Mouse (Mus musculus) intestine, embryonic 15.5 days (tissue): Measurements from ENCODE around the gene Bst2. TPM values are rescaled to one million over a fixed set of nuclear protein-coding genes. Genes with fewer than 3 reads are reported as not detected.

ENCODE experiments used
- ATAC-seq: fragments of 200-750 bp; cut with Nextera tagmentation; 2 replicates; pipeline ENCODE4 v1.8.0; 2017; ENCODE audit warnings: moderate TSS enrichment, moderate library complexity
- H3K27ac ChIP-seq: fragments of 300-500 bp; sonication (generic); 2 replicates; pipeline ENCODE4 v1.5.1; 2015; ENCODE audit warnings: mild to moderate bottlenecking, inconsistent platforms
- H3K27me3 ChIP-seq: fragments of 300-500 bp; sonication (generic); replicated peaks from 2 replicates; pipeline ENCODE4 v1.6.1; 2015; ENCODE audit warnings: inconsistent platforms
- H3K36me3 ChIP-seq: fragments of 300-500 bp; sonication (generic); 2 replicates; pipeline ENCODE4 v1.6.1; 2015; ENCODE audit warnings: inconsistent platforms
- H3K4me1 ChIP-seq: fragments of 300-500 bp; sonication (generic); replicated peaks from 2 replicates; pipeline ENCODE4 v1.6.1; 2015; ENCODE audit warnings: inconsistent platforms
- H3K4me2 ChIP-seq: fragments of 300-500 bp; sonication (generic); replicated peaks from 2 replicates; pipeline ENCODE4 v1.6.1; 2015; ENCODE audit warnings: mild to moderate bottlenecking, inconsistent platforms
- H3K4me3 ChIP-seq: fragments of 300-500 bp; sonication (generic); replicated peaks from 2 replicates; pipeline ENCODE4 v1.5.1; 2015; ENCODE audit warnings: inconsistent platforms
- H3K9ac ChIP-seq: fragments of 300-500 bp; sonication (generic); 2 replicates; pipeline ENCODE4 v1.6.1; 2015; ENCODE audit warnings: inconsistent platforms
- H3K9me3 ChIP-seq: fragments of 300-500 bp; sonication (generic); 2 replicates; pipeline ENCODE4 v1.6.1; 2016; ENCODE audit warnings: inconsistent platforms
- WGBS: fragments of 180-500 bp; shearing (Covaris S2); methylation state at CpG from one replicate; pipeline ENCODE4 v1.1.7; 2015; 5-methylcytosine and 5-hydroxymethylcytosine counted together
- polyA plus RNA-seq: library from polyadenylated mRNA; unstranded; fragments of >200 nt; fragmentation: Nextera tagmentation; extraction: Ambion mirVana; gene quantifications from 2 replicates; pipeline ENCODE4 v1.2.1, GENCODE M21; 2015

The Bst2 gene
- polyA plus RNA-seq, 1 experiment from 2014 or later, result 43.0 TPM

- peak; percentile 88 for ATAC-seq
- peaks cover 18% of the 10 kb centered on the region for H3K4me1 ChIP-seq
- whole genome bisulfite sequencing, result 1% methylated on average over 51 of the region's 51 CpGs
- no peaks in the 10 kb centered on the region for H3K36me3 ChIP-seq
- H3K4me3 ChIP-seq, result peak overlapping the region; percentile 66
- peak overlapping the region; percentile 81 for H3K27ac ChIP-seq
- no peaks in the 10 kb centered on the region for H3K9me3 ChIP-seq
- no peaks in the 10 kb centered on the region; the same call in 1 of the 2 replicates for H3K27me3 ChIP-seq
- H3K9ac ChIP-seq, result peak overlapping the region; percentile 54
- peak overlapping the region; percentile 84 for H3K4me2 ChIP-seq
Measured at GRCm38 (mm10) chr8:71569366-71570290, 32.4 kb upstream of the Bst2 start.

GRCm38 (mm10) chr8:71568941-71569340 lies 31.7 kb upstream of the Bst2 start:
- peak overlapping the region; percentile 84 for H3K4me2 ChIP-seq
- H3K9ac ChIP-seq, result peak overlapping the region; percentile 54; the same call in 1 of the 2 replicates
- WGBS, result 23% methylated on average over 6 of the region's 6 CpGs
- H3K27ac ChIP-seq, result peak overlapping the region; percentile 81; the same call in 1 of the 2 replicates
- H3K36me3 ChIP-seq, result no peaks in the 10 kb centered on the region
- peaks cover 18% of the 10 kb centered on the region for H3K4me1 ChIP-seq
- H3K27me3 ChIP-seq, result no peaks in the 10 kb centered on the region; the same call in 1 of the 2 replicates
- H3K9me3 ChIP-seq, result no peaks in the 10 kb centered on the region
- no peak for ATAC-seq
- peak overlapping the region; percentile 66 for H3K4me3 ChIP-seq

- ATAC-seq, result no peak
- Histone ChIP-seq H3K4me2 (peak within 1 kb of the TSS; percentile 84), H3K27ac (peak within 1 kb of the TSS; percentile 81), H3K4me1 (peaks cover 18% of the 10 kb centered on the region), H3K36me3 (no peaks in the 10 kb centered on the region), H3K9ac (peak within 1 kb of the TSS; percentile 54), H3K27me3 (no peaks in the 10 kb centered on the region; the same call in 1 of the 2 replicates), H3K9me3 (no peaks in the 10 kb centered on the region), H3K4me3 (peak within 1 kb of the TSS; percentile 66)
- WGBS, result 16% methylated on average over 13 of the region's 13 CpGs
Measured at GRCm38 (mm10) chr8:71568387-71568937, 31.2 kb upstream of the Bst2 start, which contains the start of gene Slc27a1. TSS of gene Slc27a1 (plus strand) at chr8:71568882.

- Histone ChIP-seq H3K27ac (no peak overlapping the region), H3K4me2 (no peak overlapping the region), H3K27me3 (peaks cover 2% of the 10 kb centered on the region; the same call in 1 of the 2 replicates), H3K9ac (no peak overlapping the region), H3K9me3 (no peaks in the 10 kb centered on the region), H3K4me3 (no peak overlapping the region), H3K36me3 (no peaks in the 10 kb centered on the region), H3K4me1 (peaks cover 23% of the 10 kb centered on the region)
- WGBS, result 72% methylated on average over 7 of the region's 7 CpGs
- ATAC-seq, result no peak
Measured at GRCm38 (mm10) chr8:71567587-71567986, 30.3 kb upstream of the Bst2 start.

GRCm38 (mm10) chr8:71566501-71566900 lies 29.2 kb upstream of the Bst2 start, which contains the start of gene Nxnl1:
TSS of gene Nxnl1 (minus strand) at chr8:71566601.
- H3K4me2 ChIP-seq, result no peak within 1 kb of the TSS
- no peak within 1 kb of the TSS for H3K27ac ChIP-seq
- H3K27me3 ChIP-seq, result peaks cover 12% of the 10 kb centered on the region; the same call in 1 of the 2 replicates
- no peak within 1 kb of the TSS for H3K9ac ChIP-seq
- 78% methylated on average over 3 of the region's 3 CpGs for WGBS
- no peak for ATAC-seq
- H3K9me3 ChIP-seq, result no peaks in the 10 kb centered on the region
- no peaks in the 10 kb centered on the region for H3K36me3 ChIP-seq
- peaks cover 24% of the 10 kb centered on the region for H3K4me1 ChIP-seq
- H3K4me3 ChIP-seq, result no peak within 1 kb of the TSS

GRCm38 (mm10) chr8:71563992-71564391 lies 26.7 kb upstream of the Bst2 start:
- Histone ChIP-seq H3K4me3 (no peak overlapping the region), H3K4me1 (peaks cover 17% of the 10 kb centered on the region), H3K36me3 (no peaks in the 10 kb centered on the region), H3K9me3 (no peaks in the 10 kb centered on the region), H3K27me3 (peaks cover 32% of the 10 kb centered on the region), H3K4me2 (no peak overlapping the region), H3K27ac (no peak overlapping the region), H3K9ac (no peak overlapping the region)
- ATAC-seq, result no peak
- WGBS, result 87% methylated on average over 4 of the region's 4 CpGs

- no peak overlapping the region for H3K27ac ChIP-seq
- H3K4me2 ChIP-seq, result peak overlapping the region; percentile 61
- H3K4me3 ChIP-seq, result peak overlapping the region; percentile 26
- H3K36me3 ChIP-seq, result no peaks in the 10 kb centered on the region
- ATAC-seq, result peak; percentile 48
- H3K4me1 ChIP-seq, result peaks cover 18% of the 10 kb centered on the region
- H3K9ac ChIP-seq, result peak overlapping the region; percentile 29; the same call in 1 of the 2 replicates
- H3K9me3 ChIP-seq, result no peaks in the 10 kb centered on the region
- WGBS, result under 1% methylated on average over 33 of the region's 33 CpGs
- peaks cover 44% of the 10 kb centered on the region for H3K27me3 ChIP-seq
Measured at GRCm38 (mm10) chr8:71562751-71563150, 25.5 kb upstream of the Bst2 start.

- no peak overlapping the region for H3K9ac ChIP-seq
- no peak overlapping the region for H3K4me3 ChIP-seq
- peaks cover 18% of the 10 kb centered on the region for H3K4me1 ChIP-seq
- 2% methylated on average over 15 of the region's 15 CpGs for WGBS
- ATAC-seq, result peak; percentile 44; the same call in 1 of the 2 replicates
- no peak overlapping the region for H3K4me2 ChIP-seq
- no peaks in the 10 kb centered on the region for H3K9me3 ChIP-seq
- no peak overlapping the region for H3K27ac ChIP-seq
- peaks cover 58% of the 10 kb centered on the region for H3K27me3 ChIP-seq
- H3K36me3 ChIP-seq, result no peaks in the 10 kb centered on the region
Measured at GRCm38 (mm10) chr8:71561401-71561800, 24.1 kb upstream of the Bst2 start.

GRCm38 (mm10) chr8:71560765-71561164 lies 23.5 kb upstream of the Bst2 start:
- Histone ChIP-seq H3K9me3 (no peaks in the 10 kb centered on the region), H3K27me3 (peaks cover 62% of the 10 kb centered on the region), H3K9ac (no peak overlapping the region), H3K4me3 (no peak overlapping the region), H3K36me3 (no peaks in the 10 kb centered on the region), H3K4me1 (peaks cover 18% of the 10 kb centered on the region), H3K27ac (no peak overlapping the region), H3K4me2 (no peak overlapping the region)
- 85% methylated on average over 5 of the region's 5 CpGs for WGBS
- ATAC-seq, result no peak

GRCm38 (mm10) chr8:71560071-71560470 lies 22.8 kb upstream of the Bst2 start:
- WGBS, result 71% methylated on average over 3 of the region's 3 CpGs
- no peak overlapping the region for H3K4me2 ChIP-seq
- ATAC-seq, result no peak
- no peak overlapping the region for H3K27ac ChIP-seq
- H3K36me3 ChIP-seq, result no peaks in the 10 kb centered on the region
- H3K9me3 ChIP-seq, result no peaks in the 10 kb centered on the region
- no peak overlapping the region for H3K4me3 ChIP-seq
- H3K9ac ChIP-seq, result no peak overlapping the region
- peaks cover 65% of the 10 kb centered on the region for H3K27me3 ChIP-seq
- peaks cover 18% of the 10 kb centered on the region for H3K4me1 ChIP-seq

- Histone ChIP-seq H3K9ac (peak overlapping the region; percentile 18; the same call in 1 of the 2 replicates), H3K27ac (no peak overlapping the region), H3K9me3 (no peaks in the 10 kb centered on the region), H3K4me2 (peak overlapping the region; percentile 72), H3K4me3 (peak overlapping the region; percentile 37), H3K4me1 (peaks cover 18% of the 10 kb centered on the region), H3K36me3 (no peaks in the 10 kb centered on the region), H3K27me3 (peaks cover 65% of the 10 kb centered on the region)
- ATAC-seq, result peak; percentile 78
- WGBS, result 1% methylated on average over 24 of the region's 24 CpGs
Measured at GRCm38 (mm10) chr8:71558958-71559690, 21.9 kb upstream of the Bst2 start.
